Mouse (Mus musculus) forebrain, embryonic 13.5 days (tissue): ENCODE measurements at regions not wholly inside any gene's neighbourhood (a gene's known extent, or its start where the extent isn't known, plus 50 kb on each side); places are given as distances from the start of the nearest gene placed in this dataset.

Experiments
- ATAC-seq: fragments of 200-750 bp; cut with Nextera tagmentation; 2 replicates; pipeline ENCODE4 v1.8.0; 2017
- H3K27ac ChIP-seq: fragments of 300-500 bp; sonication (generic); 2 replicates; pipeline ENCODE4 v1.5.1; 2015; ENCODE audit warnings: inconsistent platforms, mild to moderate bottlenecking, moderate library complexity
- H3K27me3 ChIP-seq: fragments of 300-500 bp; sonication (generic); 2 replicates; pipeline ENCODE4 v1.6.1; 2015; ENCODE audit warnings: mild to moderate bottlenecking, inconsistent platforms
- H3K36me3 ChIP-seq: fragments of 300-500 bp; sonication (generic); 2 replicates; pipeline ENCODE4 v1.6.1; 2015; ENCODE audit warnings: mild to moderate bottlenecking, inconsistent platforms; ENCODE audit not compliant: poor library complexity, severe bottlenecking
- H3K4me1 ChIP-seq: fragments of 300-500 bp; sonication (generic); 2 replicates; pipeline ENCODE4 v1.6.1; 2015; ENCODE audit warnings: inconsistent platforms
- H3K4me2 ChIP-seq: fragments of 300-500 bp; sonication (generic); 2 replicates; pipeline ENCODE4 v1.6.1; 2015; ENCODE audit warnings: inconsistent platforms, mild to moderate bottlenecking, moderate library complexity
- H3K4me3 ChIP-seq: fragments of 300-500 bp; sonication (generic); 2 replicates; pipeline ENCODE4 v1.5.1; 2015; ENCODE audit warnings: mild to moderate bottlenecking, inconsistent platforms
- H3K9ac ChIP-seq: fragments of 300-500 bp; sonication (generic); 2 replicates; pipeline ENCODE4 v1.6.1; 2015; ENCODE audit warnings: mild to moderate bottlenecking, inconsistent platforms
- H3K9me3 ChIP-seq: fragments of 300-500 bp; sonication (generic); replicated peaks from 2 replicates; pipeline ENCODE4 v1.6.1; 2016; ENCODE audit warnings: inconsistent platforms
- WGBS: fragments of 180-500 bp; shearing (Covaris S2); methylation state at CpG from one replicate; pipeline ENCODE4 v1.1.7; 2015; 5-methylcytosine and 5-hydroxymethylcytosine counted together

DNA sequence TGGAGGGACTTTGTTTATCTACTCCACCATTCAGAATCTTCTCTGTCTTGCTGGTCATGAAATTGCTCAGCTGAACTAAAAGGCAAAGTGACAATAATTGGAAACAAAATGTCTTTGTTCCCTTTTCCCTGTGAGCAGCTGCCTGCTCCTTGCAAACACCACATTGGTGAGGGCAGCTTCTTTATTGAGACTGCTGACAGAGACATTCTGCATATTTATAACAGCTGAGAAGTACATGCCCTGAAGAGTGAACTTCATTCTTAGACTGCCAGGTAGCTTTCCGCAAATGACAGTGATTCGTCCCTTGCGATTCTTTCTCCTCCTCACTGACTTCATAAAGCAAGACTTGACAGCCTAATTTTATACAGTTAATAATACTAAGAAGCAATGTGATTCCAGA lies 237.0 kb downstream of the Cps1 start:
- Histone ChIP-seq H3K27ac (no peak overlapping the region), H3K9ac (no peak overlapping the region), H3K4me2 (no peak overlapping the region), H3K9me3 (no peaks in the 10 kb centered on the region), H3K4me1 (0 out of 2 replicates have a peak, but pooled peaks cover 6% of the 10 kb centered on the region), H3K27me3 (no peaks in the 10 kb centered on the region), H3K4me3 (no peak overlapping the region), H3K36me3 (no peaks in the 10 kb centered on the region)
- WGBS = 72% methylated on average over 3 of the region's 3 CpGs
- ATAC-seq = peak; percentile 63; the same call in 1 of the 2 replicates

DNA sequence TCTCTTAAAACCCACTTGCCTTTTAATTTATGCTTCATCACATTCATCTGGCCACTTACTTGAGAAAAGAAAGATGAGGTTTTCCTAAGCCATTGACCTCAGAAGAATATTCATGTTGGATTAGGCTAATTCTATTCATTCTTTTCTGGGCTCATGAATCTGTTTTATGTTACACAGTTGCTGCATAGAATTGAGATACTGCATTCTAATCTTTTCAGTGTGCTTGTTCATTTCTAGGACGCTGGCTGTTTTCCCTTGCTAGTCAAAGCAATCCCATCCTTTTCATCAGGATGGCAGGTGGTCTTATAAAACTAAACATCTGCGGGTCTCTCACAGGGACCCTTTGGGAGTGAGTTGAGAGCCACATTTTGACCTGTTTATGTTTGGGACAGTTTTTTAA lies 243.2 kb downstream of the Cps1 start:
- Histone ChIP-seq H3K9me3 (no peaks in the 10 kb centered on the region), H3K4me2 (no peak overlapping the region), H3K36me3 (no peaks in the 10 kb centered on the region), H3K4me3 (no peak overlapping the region), H3K27ac (peak overlapping the region; percentile 12), H3K4me1 (peaks cover 18% of the 10 kb centered on the region), H3K9ac (no peak overlapping the region), H3K27me3 (no peaks in the 10 kb centered on the region)
- WGBS = 4% methylated on average over 2 of the region's 2 CpGs
- peak; percentile 82 for ATAC-seq

DNA sequence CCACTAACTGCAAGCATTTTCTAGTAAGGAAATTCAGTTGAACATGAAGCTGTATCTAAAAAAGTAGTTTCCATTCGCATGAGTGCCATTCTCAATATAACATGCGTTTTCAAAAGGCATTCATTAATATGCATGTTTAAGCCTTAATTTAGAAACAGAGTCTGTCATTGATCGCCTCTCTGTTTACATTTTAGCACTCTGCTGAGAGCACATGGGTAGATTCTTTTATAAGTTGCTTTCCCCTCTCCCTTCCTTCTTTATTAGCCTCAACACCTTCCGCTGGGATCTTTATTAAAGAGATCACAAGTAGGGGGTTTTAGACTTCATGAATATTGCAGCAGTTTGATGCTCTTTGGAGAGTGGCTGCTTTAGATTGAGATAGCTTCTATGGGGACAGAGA lies 243.7 kb downstream of the Cps1 start:
- no peak overlapping the region for H3K4me2 ChIP-seq
- H3K4me1 ChIP-seq = peaks cover 18% of the 10 kb centered on the region
- no peak overlapping the region for H3K9ac ChIP-seq
- no peaks in the 10 kb centered on the region for H3K9me3 ChIP-seq
- no peaks in the 10 kb centered on the region for H3K36me3 ChIP-seq
- no peak overlapping the region for H3K4me3 ChIP-seq
- WGBS = 10% methylated on average over 4 of the region's 4 CpGs
- peak; percentile 89 for ATAC-seq
- peak overlapping the region; percentile 12 for H3K27ac ChIP-seq
- H3K27me3 ChIP-seq = no peaks in the 10 kb centered on the region

DNA sequence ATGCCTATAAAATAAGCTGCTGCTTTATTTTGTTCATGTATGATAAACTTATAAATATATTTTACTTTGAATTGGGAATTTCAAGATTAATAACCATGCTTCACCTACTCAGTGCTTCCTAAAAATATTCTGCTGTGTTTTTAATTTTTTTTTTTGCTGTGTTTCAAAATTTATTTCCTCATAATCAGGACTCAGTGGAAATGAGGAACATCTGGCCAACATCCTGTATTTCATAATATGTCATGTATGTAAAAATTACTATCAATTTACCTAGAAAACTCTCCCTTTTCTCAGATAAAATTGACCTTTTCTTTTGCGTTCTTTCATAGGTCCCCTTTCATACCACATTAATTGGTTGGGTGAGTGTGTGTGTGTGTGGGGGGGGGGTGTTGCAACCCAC lies 259.5 kb downstream of the Cps1 start:
- ATAC-seq = no peak
- H3K9ac ChIP-seq = no peak overlapping the region
- peaks cover 8% of the 10 kb centered on the region; the same call in 1 of the 2 replicates for H3K4me1 ChIP-seq
- H3K9me3 ChIP-seq = no peaks in the 10 kb centered on the region
- H3K27me3 ChIP-seq = no peaks in the 10 kb centered on the region
- 92% methylated on average over 1 of the region's 1 CpGs for WGBS
- no peaks in the 10 kb centered on the region for H3K36me3 ChIP-seq
- H3K27ac ChIP-seq = no peak overlapping the region
- no peak overlapping the region for H3K4me3 ChIP-seq
- no peak overlapping the region for H3K4me2 ChIP-seq

DNA sequence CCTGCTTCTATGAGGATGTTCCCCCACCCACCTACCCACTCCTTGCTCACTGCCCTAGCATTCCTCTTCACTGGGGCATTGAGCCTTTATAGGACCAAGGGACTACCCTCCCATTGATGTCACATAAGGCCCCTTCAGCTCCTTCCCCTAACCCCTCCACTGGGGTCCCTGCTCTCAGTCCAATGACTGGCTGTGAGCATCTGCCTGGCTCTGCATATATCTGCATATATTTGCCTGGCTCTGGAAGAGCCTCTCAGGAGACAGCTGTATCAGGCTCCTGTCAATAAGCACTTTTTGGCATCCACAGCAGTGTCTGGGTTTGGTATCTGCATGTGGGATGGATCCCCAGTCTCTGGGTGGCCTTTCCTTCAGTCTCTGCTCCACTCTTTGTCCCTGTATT lies 262.6 kb downstream of the Cps1 start:
- H3K4me2 ChIP-seq = no peak overlapping the region
- H3K27ac ChIP-seq = no peak overlapping the region
- H3K4me1 ChIP-seq = peaks cover 8% of the 10 kb centered on the region; the same call in 1 of the 2 replicates
- no peaks in the 10 kb centered on the region for H3K27me3 ChIP-seq
- H3K36me3 ChIP-seq = no peaks in the 10 kb centered on the region
- H3K4me3 ChIP-seq = no peak overlapping the region
- H3K9ac ChIP-seq = no peak overlapping the region
- H3K9me3 ChIP-seq = no peaks in the 10 kb centered on the region
- ATAC-seq = peak; percentile 87

DNA sequence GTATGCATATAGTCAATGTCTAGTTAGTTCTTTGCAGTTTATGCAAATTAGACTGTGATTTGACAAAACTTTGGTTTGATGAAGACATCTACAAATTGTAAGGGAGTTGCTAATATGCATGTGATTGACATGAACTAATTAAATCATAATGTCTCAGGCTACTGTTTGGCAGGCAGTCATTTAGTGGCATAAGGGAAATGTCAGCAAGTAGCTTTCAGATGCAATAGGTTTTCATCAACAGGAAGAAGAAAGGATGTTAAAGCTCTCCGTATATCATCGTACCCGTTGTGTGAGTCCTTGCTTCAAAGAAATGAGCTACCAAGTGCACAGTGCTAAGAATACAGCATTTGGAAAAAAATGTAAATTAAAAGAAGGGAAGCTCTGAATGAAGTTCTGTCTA lies 264.1 kb downstream of the Cps1 start:
- no peak overlapping the region for H3K27ac ChIP-seq
- no peak overlapping the region for H3K4me3 ChIP-seq
- no peak overlapping the region for H3K9ac ChIP-seq
- peaks cover 8% of the 10 kb centered on the region; the same call in 1 of the 2 replicates for H3K4me1 ChIP-seq
- WGBS = 45% methylated on average over 3 of the region's 3 CpGs
- peak; percentile 61; the same call in 1 of the 2 replicates for ATAC-seq
- no peaks in the 10 kb centered on the region for H3K9me3 ChIP-seq
- H3K27me3 ChIP-seq = no peaks in the 10 kb centered on the region
- no peak overlapping the region for H3K4me2 ChIP-seq
- H3K36me3 ChIP-seq = no peaks in the 10 kb centered on the region

DNA sequence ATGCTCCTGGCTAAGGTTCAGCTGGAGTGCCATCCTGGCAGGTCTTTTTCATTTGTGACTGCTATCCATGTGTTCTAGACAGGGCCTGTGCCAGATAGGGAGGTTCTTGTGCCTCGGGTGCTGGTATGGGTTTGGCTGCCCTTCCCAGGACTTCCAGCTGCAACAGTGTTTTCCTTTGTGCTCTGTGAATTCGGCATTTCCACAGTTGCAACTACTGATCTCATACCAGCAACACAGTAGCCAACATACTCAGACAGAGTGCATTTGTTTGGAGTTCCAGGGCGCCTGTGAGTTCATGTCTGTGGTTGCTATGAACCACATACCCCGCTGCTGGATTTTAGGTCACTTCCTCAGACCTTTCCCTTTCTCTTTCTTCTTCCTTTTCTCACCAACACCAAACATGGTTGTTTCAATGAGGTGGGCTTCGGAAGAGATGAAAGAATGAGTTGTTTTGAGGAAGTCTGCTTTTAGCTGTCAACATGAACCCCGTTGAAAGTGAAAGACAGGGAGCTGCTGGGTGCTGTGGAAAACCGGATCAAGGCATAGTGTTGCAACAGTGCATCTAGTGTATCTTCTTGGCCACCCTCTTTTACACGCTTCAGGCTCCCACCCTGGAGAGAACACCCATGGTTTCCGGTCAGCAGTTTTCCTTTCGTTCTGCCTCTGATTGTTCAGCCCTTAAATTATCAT lies 275.1 kb downstream of the Cps1 start:
- peak; percentile 51; the same call in 1 of the 2 replicates for ATAC-seq
- Histone ChIP-seq H3K9me3 (no peaks in the 10 kb centered on the region), H3K4me1 (no peaks in the 10 kb centered on the region), H3K36me3 (no peaks in the 10 kb centered on the region), H3K4me2 (no peak overlapping the region), H3K27ac (no peak overlapping the region), H3K27me3 (no peaks in the 10 kb centered on the region), H3K4me3 (no peak overlapping the region), H3K9ac (no peak overlapping the region)
- WGBS = 79% methylated on average over 10 of the region's 10 CpGs

DNA sequence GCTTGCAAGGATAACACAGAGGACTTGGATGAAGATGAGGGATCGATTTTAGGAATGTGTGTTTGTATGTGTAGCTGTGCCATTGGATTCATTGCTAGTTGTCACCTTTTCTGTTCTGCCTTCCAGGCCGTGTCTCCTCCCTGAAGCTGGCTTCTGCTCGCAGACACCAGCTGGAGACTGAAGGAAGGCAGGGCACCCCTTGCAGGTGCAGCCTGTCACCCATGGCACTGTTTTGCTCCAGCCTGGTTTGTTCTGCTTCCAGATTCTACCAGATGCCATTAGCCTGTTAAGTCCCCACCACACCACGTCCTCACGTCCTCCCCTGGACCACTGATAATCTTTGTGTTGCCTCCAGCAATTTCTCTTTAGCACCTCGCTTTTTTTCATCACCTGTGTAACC lies 286.7 kb downstream of the Cps1 start:
- Histone ChIP-seq H3K4me1 (no peaks in the 10 kb centered on the region), H3K9ac (no peak overlapping the region), H3K4me2 (no peak overlapping the region), H3K27ac (no peak overlapping the region), H3K4me3 (no peak overlapping the region), H3K36me3 (no peaks in the 10 kb centered on the region), H3K27me3 (no peaks in the 10 kb centered on the region), H3K9me3 (no peaks in the 10 kb centered on the region)
- ATAC-seq = no peak
- WGBS = 88% methylated on average over 6 of the region's 6 CpGs

DNA sequence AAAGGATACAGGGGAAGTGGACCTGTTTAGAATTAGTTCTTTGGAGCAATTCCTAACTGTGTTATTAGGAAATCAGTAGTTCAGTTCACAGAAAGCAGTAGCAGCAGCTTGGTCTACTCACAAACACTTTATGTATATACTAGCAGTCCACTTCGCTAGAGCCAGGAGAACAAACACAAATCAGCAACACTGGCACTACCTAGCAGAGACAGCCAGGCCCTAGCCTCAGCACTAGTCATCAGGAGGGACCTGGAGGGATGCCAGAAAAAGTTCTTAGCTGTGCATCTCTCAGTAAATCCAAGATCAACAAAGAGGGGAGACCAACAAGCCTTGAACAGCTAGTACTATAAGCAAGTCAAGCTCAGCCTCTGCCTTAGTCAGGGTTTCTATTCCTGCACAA lies 294.4 kb downstream of the Cps1 start:
- ATAC-seq = no peak
- no peaks in the 10 kb centered on the region for H3K9me3 ChIP-seq

DNA sequence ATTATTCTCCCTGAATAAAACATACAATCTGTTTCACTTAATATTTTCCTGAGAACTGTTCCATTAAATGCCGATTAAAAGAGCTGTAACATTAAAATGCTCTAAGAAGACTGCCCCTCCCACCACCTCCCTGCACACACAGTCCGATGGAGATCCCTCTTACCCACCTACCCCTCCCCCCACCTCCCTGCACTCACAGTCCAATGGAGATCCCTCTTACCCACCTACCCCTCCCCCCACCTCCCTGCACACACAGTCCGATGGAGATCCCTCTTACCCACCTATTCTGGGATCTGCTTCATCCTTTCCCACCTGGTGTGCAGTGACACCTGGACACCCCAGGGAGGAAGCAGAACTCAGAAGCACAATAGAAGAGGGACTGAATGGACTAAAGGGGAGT lies 305.6 kb downstream of the Cps1 start:
- Histone ChIP-seq H3K27ac (no peak overlapping the region), H3K27me3 (no peaks in the 10 kb centered on the region), H3K9ac (no peak overlapping the region), H3K4me3 (no peak overlapping the region), H3K36me3 (no peaks in the 10 kb centered on the region), H3K4me1 (no peaks in the 10 kb centered on the region), H3K9me3 (no peaks in the 10 kb centered on the region), H3K4me2 (no peak overlapping the region)
- WGBS = 39% methylated on average over 3 of the region's 3 CpGs
- no peak for ATAC-seq

More for the DNA sequence above, 294.4 kb downstream of the Cps1 start:
- H3K9ac ChIP-seq = no peak overlapping the region
- no peak overlapping the region for H3K27ac ChIP-seq
- no peaks in the 10 kb centered on the region for H3K4me1 ChIP-seq
- H3K4me3 ChIP-seq = no peak overlapping the region
- H3K27me3 ChIP-seq = no peaks in the 10 kb centered on the region
- WGBS = 88% methylated on average over 1 of the region's 1 CpGs
- no peak overlapping the region for H3K4me2 ChIP-seq
- H3K36me3 ChIP-seq = no peaks in the 10 kb centered on the region

DNA sequence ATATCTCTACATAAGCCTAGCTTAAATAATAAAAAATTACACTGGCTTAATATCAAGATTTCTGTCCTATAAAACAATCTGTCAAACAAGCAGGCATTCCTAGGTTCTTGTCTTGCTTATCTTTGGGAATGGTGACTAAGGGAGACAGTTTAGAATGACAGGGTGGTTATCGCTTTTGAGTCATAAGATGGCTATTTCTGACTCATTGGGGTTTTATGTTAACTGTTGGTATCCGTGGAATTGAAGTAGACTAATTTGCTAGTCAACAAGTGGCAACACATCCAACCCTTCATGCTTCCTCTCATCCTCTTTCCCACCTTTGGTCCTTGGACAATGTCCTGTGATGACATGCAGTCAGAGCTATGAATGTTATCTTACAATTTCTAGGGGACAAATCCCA lies 328.0 kb downstream of the Cps1 start:
- Histone ChIP-seq H3K4me1 (no peaks in the 10 kb centered on the region), H3K27ac (no peak overlapping the region), H3K4me3 (no peak overlapping the region), H3K9me3 (no peaks in the 10 kb centered on the region), H3K9ac (no peak overlapping the region), H3K27me3 (no peaks in the 10 kb centered on the region), H3K36me3 (no peaks in the 10 kb centered on the region), H3K4me2 (no peak overlapping the region)
- no peak for ATAC-seq
- WGBS = 86% methylated on average over 2 of the region's 2 CpGs

DNA sequence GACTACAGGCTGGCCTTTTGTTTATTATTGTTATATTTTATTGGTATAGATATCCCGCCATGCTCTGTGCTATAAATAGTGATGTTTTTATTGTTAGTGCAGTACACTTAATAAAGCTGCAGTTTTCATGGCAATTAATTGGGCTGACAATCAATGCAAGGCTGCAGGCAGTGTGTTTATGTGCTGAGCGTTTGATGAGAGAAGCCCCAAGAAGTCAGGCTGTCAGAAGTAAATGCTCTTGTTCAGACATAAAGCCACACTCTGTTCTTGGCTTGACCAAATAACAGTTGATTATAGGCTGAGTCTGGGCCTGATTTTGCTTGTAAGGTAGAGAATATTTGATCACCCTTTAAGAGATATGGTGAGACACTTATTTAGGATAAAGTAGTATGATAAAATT lies 341.4 kb downstream of the Cps1 start:
- no peak overlapping the region for H3K9ac ChIP-seq
- H3K4me3 ChIP-seq = no peak overlapping the region
- H3K27ac ChIP-seq = no peak overlapping the region
- no peaks in the 10 kb centered on the region for H3K27me3 ChIP-seq
- H3K4me2 ChIP-seq = no peak overlapping the region
- no peak for ATAC-seq
- no peaks in the 10 kb centered on the region for H3K36me3 ChIP-seq
- 21% methylated on average over 2 of the region's 2 CpGs for WGBS
- no peaks in the 10 kb centered on the region for H3K9me3 ChIP-seq
- H3K4me1 ChIP-seq = 0 out of 2 replicates have a peak, but pooled peaks cover 5% of the 10 kb centered on the region

DNA sequence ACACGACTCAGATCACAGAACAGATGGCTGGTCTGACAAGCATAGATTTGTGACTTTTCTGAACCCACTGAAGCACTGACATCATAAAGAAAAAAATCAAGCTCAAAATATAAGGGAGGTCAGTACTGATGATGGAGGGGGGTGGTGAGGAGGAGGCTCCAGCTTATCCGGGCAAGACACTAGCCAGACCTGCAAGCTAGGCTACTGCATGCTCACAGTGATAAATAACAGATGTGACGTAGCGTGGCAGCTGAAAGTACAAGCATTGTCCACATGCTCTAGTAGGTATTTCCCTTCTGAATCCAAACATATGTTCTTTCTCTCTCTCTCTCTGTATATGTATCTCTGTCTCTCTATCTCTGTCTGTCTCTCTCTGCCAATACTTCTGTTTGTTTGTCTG lies 342.7 kb downstream of the Cps1 start:
- H3K27me3 ChIP-seq = no peaks in the 10 kb centered on the region

More for the DNA sequence above, 342.7 kb downstream of the Cps1 start:
- no peaks in the 10 kb centered on the region for H3K9me3 ChIP-seq
- ATAC-seq = peak; percentile 41; the same call in 1 of the 2 replicates
- H3K27ac ChIP-seq = no peak overlapping the region
- H3K36me3 ChIP-seq = no peaks in the 10 kb centered on the region
- no peak overlapping the region for H3K4me3 ChIP-seq
- 0 out of 2 replicates have a peak, but pooled peaks cover 5% of the 10 kb centered on the region for H3K4me1 ChIP-seq
- WGBS = 63% methylated on average over 4 of the region's 4 CpGs
- H3K4me2 ChIP-seq = no peak overlapping the region
- no peak overlapping the region for H3K9ac ChIP-seq
